Mouse (Mus musculus) urinary bladder, postnatal 10 days (tissue): ENCODE data around the gene Zbtb21.
A peak's percentile ranks its signal among the peaks of the same experiment; 100 is the strongest.
"Not testable (repeated sequence)": the region's sequence is repeated elsewhere in the genome, so short reads cannot be mapped to it uniquely, and the experiment has no call there.

Source experiments
- DNase-seq: peaks from one replicate; pipeline ENCODE4 v3.0.0; 2022; ENCODE audit warnings: low spot score

Gene Zbtb21

DNA sequence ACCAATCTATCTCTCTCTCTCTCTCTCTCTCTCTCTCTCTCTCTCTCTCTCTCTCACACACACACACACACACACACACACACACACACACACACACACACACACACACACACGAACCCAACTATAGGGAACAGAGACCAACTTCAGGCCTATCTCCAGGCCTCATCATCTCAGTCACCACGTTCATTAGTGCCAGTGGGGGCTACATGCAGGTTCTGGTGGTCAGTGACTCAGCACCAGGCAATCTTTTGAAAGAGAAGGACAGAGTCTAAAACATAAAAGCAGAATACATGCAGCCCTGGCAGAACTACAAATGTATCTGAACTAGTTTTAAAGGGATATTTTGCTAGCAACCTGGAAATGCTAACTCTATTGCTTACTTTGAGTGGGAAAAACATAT, 15.4 kb downstream of the Zbtb21 start:
- DNase-seq: not testable (repeated sequence)

DNA sequence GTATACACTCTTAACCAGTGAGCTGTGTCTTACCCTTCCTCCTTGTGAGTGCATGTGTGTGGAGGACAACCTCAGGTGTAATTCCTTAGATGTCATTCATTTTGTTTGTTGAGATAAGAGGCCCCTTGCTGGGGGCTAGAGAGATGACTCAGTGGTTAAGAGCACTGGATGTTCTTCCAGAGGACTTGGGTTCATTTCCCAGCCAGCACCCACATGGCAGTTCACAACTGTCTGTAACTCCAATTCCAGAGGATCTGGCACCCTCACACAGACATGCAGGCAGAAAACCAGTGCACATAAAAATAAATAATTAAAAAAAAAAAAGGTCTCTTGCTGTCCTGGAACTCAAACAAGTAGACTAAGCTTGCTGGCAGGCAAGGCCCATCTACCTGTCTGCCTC, 20.6 kb downstream of the Zbtb21 start:
- no peak for DNase-seq

DNA sequence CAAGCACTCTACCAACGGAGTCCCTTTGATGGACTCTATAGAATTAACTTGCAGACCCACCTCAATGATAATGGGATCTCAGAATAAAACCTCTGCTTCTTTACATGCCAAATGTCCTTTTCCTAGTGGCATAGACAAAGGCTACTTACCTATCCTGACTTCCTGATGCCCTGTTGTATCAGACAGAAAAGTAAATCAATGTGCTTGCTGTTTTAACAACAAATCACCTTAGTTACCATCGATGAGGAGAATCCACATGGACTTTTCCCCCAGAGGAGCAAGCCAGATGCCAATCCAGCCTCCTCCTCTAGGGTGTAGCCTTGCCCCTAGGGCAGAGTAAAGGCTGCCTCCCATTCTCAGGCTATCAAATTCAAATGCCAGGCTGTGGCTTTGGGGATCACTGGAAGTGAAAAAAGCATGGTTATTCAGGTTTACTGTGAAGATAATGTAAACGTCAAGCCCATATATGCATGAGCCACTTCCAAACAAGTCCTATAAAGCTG, 21.9 kb downstream of the Zbtb21 start:
- DNase-seq: no peak

GRCm38 (mm10) chr16:97935815-97936214, 26.6 kb downstream of the Zbtb21 start:
- no peak for DNase-seq

DNA sequence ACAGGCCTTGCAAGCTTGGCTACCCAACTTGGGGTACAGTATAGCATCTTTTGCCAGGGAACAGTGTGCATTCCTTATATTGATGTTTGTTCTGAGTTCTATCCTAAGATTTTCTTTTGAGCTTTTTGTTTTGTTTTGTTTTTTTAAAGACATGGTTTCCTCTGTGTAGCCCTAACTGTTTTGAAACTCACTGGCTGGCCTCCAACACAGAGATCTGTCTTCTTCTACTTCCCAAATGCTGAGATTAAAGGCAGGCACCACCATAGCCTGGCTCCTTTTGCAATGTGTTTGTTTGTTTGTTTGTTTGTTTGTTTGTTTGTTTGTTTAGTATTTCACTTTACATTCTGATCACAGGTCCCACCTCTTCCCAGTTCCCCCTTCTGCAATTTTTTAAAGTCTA, 32.2 kb downstream of the Zbtb21 start:
- no peak for DNase-seq

DNA sequence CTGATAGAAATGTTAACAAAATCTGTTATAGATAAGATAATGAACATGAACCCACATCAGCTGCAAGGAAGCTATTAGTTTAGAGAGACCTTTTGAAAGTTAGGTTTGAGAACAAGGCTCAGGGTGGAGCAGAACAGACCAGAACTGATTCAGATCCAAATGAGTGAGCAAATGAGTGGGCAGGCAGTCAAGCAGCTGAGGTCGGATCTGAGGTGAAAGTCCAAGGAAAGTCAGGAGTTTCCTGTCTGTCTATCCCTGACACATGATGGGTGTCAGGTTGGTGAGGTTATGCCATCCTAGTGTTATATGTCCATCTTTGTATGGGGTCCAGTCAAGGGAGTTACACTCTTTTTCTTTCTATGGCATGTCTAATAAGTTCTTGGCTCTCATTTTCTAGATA, 32.9 kb downstream of the Zbtb21 start:
- no peak for DNase-seq

- DNase-seq: no peak
Observed at GRCm38 (mm10) chr16:97927331-97927938, 35.0 kb downstream of the Zbtb21 start.

GRCm38 (mm10) chr16:97926381-97926780, 36.0 kb downstream of the Zbtb21 start:
- no peak for DNase-seq

DNA sequence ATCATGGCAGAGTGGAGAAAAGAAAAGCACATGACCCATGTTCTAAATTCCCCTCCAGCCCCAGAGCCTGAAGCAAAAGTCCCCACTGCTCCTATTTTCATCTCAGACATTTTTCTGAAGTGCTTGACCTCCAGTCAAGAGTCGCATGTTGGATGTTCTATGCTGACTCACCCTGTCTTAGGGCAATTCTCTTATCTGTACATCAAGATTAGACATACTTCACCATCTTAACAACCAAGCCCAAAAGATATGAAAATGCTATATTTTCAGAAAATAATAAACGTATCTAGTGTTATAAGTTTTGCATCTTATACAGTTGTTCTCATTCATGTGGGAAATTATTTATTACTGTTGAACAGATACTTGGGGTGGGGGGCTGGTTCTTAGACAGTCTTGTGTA, 36.7 kb downstream of the Zbtb21 start:
- no peak for DNase-seq

DNA sequence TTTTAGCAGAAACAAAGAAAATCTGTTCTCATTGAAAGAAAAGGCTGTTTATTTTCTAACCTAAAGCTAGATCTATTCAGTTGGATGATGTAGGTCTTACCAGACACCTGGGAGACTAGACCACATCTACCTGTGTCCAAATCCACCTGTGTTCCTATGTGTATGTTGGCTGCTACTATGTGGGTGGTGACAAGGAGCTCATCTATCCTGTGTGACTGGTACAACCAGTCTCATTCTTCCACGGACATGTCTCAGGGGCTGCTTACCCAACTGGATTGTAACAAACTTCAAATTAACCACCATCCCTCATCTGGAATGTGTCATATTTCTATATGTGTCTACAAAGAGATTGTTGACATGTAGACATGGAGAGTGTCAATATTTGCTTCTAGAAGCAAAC, 38.7 kb downstream of the Zbtb21 start:
- no peak for DNase-seq

GRCm38 (mm10) chr16:97922779-97923126, 39.7 kb downstream of the Zbtb21 start:
- DNase-seq: no peak

- peak; percentile 38 for DNase-seq
Observed at GRCm38 (mm10) chr16:97921961-97922778, 40.3 kb downstream of the Zbtb21 start.

- no peak for DNase-seq
Observed at GRCm38 (mm10) chr16:97920621-97921020, 41.8 kb downstream of the Zbtb21 start.

DNA sequence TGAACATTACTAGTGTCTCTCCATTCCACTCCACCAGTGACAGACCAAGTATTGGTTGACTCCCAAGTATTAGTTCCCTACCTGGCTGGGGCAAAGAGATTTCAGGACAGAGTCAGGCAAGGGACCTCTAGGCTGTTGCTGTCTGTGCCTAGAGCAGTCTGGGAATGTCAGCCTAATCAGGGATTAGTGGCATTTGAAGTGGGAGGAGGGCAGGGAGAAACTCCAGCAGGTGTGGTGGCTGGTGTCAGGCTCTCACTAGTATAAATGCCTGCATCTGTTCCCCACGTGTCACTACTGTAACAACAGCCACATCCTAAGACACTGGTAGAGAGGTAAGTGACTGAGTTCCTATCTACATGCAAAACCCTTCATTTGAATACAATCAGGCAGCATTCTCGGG, 42.6 kb downstream of the Zbtb21 start:
- no peak for DNase-seq

- no peak for DNase-seq
Observed at GRCm38 (mm10) chr16:97912873-97913272, 49.5 kb downstream of the Zbtb21 start.

GRCm38 (mm10) chr16:97909356-97909755, 53.1 kb downstream of the Zbtb21 start:
- DNase-seq: no peak

- no peak for DNase-seq
Observed at GRCm38 (mm10) chr16:97907496-97907895, 54.9 kb downstream of the Zbtb21 start.

- DNase-seq: no peak
Observed at GRCm38 (mm10) chr16:97906337-97906736, 56.1 kb downstream of the Zbtb21 start.

DNA sequence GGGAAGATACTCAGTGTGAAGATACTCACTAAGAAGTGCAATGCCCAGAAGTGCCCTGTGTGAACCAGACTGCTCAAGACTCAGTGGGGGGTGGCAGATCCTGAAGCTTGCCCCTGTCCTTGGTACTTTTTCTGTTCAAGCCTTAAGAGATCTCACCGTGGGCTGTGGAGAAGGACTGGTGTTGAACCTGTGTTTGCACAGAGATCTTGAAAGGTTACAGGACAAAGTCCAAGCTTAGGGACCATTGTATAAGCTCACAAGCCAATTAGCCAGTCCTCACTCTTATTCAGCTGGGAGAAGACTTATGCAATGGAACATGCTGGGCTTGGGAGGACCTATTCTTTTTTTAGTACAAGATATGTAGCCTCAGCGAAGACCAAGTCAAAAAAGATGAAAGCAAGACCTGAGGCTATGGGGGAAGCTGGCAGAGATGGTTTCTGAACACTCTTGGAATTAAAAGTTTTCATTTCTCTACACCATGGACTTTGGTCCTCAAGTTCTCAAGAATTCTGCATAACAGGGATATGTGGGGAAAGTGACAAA, 56.9 kb downstream of the Zbtb21 start:
- no peak for DNase-seq

- DNase-seq: no peak
Observed at GRCm38 (mm10) chr16:97904035-97904434, 58.4 kb downstream of the Zbtb21 start.

- DNase-seq: no peak
Observed at GRCm38 (mm10) chr16:97897346-97898024, 64.9 kb downstream of the Zbtb21 start.
